Mouse (Mus musculus) megakaryocyte-erythroid progenitor cell, adult 5-6 weeks (primary cell): Measurements from ENCODE around the gene Hist1h2ai. TPM values are rescaled to one million over a fixed set of nuclear protein-coding genes. Genes with fewer than 3 reads are reported as not detected.
"Not testable (repeated sequence)": the region's sequence is repeated elsewhere in the genome, so short reads cannot be mapped to it uniquely, and the experiment has no call there.

Experiments used
- ATAC-seq: replicated peaks from 2 replicates; pipeline ENCODE4 v1.8.0; 2016; ENCODE audit warnings: mild to moderate bottlenecking, inconsistent platforms; ENCODE audit not compliant: severe bottlenecking, poor library complexity, low FRiP score, low TSS enrichment
- total RNA-seq, 2 experiments: library from RNA; stranded (forward) in 1 of 2; stranded (reverse) in 1 of 2; fragments of 200-1000, 215-1000 nt in 1 of 2; fragments of >200 nt in 1 of 2; fragmentation: Nextera tagmentation in 1 of 2; gene quantifications; 2 replicates each; pipeline ENCODE4 v1.2.3; 2014 to 2017

The Hist1h2ai gene
- total RNA-seq (2014; fragmentation: Nextera tagmentation), result 3.0 and 26.7 TPM in 2 replicates
- total RNA-seq (2017), result 582 and 1,238 TPM in 2 replicates

DNA sequence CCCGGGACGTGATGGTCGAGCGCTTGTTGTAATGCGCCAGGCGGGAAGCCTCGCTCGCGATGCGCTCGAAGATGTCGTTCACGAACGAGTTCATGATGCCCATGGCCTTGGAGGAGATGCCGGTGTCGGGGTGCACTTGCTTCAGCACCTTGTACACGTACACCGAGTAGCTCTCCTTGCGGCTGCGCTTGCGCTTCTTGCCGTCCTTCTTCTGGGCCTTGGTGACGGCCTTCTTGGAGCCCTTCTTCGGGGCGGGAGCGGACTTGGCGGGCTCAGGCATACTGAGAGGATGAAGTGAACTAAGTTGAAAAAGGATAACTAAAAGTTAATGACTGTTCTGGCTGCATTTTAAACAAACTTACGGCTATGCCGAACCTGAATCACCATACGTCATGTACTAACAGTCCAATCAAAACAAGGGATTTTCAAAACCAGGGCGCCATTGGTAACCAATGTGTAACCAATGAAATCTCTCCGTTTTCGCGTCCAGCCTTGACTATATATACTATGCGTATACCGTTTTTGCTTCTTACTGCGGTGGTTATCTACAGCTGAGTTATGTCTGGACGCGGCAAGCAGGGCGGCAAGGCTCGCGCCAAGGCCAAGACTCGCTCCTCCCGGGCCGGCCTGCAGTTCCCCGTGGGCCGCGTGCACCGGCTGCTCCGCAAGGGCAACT is at the start of gene Hist1h2ai, which contains the start of gene Hist1h2bl:
Hist1h2ai (plus strand) TSS at position 559 of the 676 bp plus-strand sequence.
Hist1h2bl (minus strand) TSS at position 280 of the 676 bp plus-strand sequence.
- ATAC-seq, result peak; percentile 79

DNA sequence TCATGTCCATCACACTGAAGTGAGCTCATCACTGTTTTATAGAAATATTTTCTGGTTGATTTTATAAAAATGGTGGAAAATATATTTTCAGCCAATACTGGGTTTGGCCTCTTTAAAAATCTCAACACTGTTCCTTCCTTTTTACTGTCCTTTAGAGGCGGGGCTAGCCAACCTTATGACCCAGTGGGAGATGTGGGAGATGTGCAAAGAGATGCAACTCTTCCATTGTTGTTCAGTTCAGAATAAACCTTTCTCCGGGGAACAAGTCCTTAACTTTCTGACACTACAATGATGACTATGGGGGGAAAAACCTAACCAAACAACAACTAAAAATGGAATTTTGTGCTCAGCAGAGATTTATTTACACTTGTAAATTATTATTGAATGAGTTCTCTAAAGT is 38.9 kb upstream of the Hist1h2ai start, which contains the start of gene Olfr1360:
Olfr1360 (minus strand) TSS at position 101 of the 400 bp plus-strand sequence.
- ATAC-seq, result no peak

DNA sequence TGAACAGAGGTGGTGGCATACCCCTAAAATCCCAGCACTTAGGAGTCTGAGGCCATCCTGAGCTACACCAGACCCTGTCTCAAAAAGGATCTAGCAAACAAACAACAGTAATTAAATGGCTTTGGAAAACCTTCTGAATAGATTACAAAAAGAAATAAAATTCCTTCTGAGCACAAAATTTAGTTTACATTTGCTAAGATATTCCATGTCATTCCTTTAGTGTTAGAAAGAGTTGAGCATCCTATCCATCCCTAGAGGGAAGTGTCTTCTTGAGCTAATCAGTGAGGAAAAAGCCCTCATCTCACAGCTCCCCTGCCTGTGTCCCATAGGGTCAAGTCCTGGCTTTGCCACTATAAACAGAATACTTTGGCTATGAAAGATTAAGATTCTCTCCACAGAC is 18.4 kb upstream of the Hist1h2ai start, which contains the start of gene Olfr1359:
Olfr1359 (plus strand) TSS at position 301 of the 400 bp plus-strand sequence.
- ATAC-seq, result no peak

DNA sequence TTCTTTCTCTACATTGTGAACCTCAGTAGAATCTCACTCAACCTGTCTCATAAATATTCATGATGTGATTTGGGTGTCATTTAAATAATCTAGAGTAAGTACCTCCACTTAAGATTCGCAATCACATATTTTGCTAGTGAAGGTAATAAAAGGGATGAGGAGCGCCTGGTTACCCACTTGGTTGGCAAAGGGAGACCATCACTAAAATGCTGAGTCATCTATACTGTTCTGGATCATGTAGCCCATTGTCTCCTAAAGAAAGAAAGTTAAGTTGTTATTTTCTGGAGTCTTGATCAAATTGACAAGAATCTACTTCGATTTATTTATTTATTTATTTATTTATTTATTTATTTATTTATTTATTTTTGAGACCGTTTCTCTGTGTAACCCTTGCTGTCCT is 9.6 kb upstream of the Hist1h2ai start:
- no peak for ATAC-seq

DNA sequence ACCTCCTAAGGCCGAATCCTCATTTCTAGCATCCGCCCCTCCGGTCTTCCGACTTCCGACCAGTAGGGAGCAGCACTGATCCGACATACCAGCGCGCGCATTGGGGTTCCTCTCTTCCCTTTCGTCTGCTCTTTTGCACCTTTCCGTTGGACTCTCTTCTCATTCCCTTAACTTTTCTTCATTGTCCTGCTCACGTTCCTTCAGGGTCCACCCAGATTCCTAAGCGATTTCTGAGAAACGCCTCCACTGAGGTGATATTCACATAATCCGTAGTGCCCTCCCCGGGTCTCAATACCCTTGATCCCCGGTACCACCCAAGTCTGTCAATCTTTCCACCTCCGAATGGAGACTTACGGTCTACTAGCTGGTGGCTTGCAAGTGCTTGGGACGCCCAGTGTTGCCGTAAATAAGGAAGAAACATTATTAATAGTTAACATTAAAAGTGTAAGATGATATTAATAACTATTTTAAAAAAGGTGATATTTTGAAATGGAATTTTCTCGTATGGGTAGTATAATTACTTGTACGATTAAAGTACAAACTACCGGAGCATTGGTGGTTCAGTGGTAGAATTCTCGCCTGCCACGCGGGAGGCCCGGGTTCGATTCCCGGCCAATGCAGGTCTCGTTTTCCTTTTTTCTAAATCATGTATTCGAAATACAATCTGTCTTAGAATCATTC is 6.1 kb upstream of the Hist1h2ai start:
- peak; percentile 80 for ATAC-seq

DNA sequence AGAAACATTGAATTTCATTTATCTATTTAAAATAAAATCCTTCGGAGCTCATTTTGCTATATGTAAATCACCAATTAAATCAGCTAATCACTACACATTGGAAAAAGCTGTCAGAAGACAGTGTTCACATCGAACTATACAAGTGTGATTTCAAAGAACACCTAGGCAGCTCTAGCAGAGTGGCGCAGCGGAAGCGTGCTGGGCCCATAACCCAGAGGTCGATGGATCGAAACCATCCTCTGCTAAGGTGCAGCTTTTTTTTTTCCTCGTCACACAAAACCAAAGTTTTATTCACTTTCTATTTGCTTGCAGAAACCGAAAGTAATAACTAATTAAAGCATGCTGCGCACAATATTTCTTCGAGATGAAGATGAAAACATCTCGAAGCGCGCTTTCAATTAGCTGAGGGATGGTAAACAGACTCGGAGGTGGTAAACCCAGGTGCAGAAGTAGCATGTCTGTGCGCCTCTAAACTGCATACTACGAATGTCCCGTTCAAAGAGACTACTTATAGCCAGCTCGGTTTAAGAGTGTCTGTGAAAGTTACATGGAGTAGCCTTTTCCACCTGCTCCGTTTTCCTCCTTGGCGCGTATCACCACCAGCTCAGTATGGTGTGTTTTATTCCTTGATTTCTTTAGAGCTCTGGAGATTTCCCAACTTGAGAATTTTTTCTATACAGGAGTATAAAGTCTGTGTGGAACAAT is 5.2 kb upstream of the Hist1h2ai start:
- ATAC-seq, result peak; percentile 17; the same call in 1 of the 2 replicates

DNA sequence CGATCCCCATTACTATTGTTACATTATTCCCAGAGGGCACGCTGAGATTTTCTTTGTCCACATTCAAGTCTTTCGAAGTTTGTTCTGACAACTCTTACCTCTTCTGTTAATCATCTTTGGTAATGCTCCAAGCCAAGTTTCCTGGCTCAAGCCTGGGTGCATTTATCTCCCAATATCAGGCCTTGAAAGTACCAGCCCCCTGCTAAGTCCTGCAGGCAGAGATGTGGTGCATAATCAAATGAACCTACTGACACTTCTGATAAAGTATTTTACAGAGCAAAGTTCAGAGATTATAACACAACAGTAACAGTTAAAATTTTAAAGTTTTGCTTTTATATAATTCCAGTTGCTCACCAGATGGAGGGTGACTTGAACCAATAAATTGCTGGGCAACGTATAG is 4.5 kb upstream of the Hist1h2ai start:
- peak; percentile 27 for ATAC-seq

DNA sequence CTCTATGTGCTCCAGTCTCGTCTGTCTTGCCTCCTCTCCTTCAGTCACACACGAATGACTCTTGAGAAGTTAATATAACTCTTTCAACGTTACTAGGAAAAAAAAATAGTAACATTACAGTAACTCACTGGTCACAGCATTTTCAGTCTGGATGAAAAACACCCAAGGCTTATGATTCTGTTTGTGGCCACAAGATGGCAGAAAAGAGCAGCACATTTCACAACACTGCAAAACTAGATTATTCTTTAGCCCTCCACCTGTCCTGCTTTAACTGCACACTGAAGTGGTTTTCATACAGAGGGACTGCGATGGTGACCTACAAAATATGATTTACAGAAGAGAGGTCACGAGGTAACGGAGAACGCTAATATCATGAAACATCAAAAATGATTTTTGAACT is 1.5 kb upstream of the Hist1h2ai start:
- peak; percentile 27 for ATAC-seq

DNA sequence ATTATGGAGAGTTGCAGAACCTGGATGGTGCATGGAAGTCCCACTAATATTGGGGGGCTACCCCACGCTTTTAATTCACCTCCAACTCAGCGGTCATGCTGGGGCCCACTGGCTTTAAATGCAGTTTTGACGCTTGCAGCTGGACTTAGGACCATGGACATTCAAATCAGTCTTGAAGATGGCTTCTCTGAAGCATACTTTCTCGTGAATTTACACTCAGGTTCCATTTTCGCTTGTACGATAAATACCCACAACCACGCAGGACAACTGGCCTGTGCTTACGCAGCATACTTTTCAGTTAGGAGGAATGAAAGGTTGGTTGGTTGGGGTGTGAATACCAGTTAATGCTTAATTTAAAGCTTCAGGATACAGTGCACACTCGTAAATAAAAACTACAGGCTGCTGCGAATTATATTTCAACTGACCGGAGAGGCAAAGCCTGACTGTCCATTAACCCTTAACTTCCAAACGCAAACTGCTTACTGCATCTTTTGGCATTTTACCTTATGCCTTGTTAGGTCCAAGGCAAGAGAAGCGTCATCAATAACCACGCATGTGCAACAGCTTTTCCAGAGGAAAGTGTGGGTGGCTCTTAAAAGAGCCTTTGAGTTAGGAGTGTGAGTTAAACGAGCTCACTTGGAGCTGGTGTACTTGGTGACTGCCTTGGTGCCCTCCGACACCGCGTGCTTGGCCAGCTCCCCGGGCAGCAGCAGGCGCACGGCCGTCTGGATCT is 925 bp upstream of the Hist1h2ai start:
- 0 out of 2 replicates have a peak, but pooled peaks have one; percentile 11 for ATAC-seq

DNA sequence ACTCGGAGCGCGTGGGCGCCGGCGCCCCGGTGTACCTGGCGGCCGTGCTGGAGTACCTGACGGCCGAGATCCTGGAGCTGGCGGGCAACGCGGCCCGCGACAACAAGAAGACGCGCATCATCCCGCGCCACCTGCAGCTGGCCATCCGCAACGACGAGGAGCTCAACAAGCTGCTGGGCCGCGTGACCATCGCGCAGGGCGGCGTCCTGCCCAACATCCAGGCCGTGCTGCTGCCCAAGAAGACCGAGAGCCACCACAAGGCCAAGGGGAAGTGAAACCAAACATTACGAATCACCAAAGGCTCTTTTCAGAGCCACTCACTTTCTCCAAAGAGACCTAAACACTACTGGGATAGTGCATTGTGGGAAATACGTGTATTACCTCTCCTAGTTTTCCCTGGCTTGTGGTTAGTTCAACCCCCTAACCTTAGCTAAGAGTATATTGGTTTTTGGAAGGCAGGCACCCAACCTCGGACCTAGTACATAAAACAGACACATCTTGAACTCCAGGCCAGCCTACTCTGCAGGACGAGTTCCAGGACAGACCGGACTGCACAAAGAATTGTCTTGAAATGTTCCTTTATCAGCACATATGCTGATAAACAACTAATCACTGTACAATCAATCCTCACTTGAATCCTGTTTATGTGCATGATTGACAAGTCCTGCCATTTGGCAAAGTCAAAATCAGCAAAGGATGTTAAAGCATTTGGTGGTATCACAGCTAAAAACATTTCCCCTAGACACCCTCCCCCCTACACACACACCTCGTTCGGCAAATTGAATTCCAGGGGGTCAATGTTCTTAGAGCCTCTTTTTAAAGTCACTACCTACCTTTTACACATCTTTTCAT is 544 bp downstream of the Hist1h2ai start:
- peak; percentile 19 for ATAC-seq

DNA sequence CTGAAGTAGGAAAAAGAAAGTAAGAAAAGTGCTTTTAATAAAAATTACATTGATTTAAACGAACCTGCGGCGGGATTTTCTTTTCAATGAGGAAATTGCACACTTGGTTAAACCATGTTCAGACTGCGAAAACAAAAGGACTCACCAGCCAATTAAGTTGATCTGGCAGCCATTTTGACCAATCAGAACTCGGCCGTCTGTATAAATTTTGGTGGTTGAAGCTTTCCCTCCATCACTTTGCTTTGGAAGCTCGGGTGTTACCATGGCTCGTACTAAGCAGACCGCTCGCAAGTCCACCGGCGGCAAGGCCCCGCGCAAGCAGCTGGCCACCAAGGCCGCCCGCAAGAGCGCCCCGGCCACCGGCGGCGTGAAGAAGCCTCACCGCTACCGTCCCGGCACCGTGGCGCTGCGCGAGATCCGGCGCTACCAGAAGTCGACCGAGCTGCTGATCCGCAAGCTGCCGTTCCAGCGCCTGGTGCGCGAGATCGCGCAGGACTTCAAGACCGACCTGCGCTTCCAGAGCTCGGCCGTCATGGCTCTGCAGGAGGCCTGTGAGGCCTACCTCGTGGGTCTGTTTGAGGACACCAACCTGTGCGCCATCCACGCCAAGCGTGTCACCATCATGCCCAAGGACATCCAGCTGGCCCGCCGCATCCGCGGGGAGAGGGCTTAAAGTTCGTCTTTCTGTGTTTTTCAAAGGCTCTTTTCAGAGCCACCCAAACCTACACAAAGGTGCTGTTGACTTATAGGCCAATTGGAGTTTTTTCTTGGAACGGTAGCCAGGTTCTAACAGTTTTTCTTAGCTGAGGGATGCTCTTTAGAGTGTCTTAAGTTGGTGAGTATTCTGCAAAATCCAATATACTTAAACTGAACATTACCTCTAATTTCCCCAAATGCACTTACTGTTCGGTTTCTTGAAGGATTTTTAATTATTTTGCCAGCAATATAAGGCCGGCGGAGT is 1.5 kb downstream of the Hist1h2ai start, which contains the start of gene Hist1h3h:
Hist1h3h (plus strand) TSS at position 263 of the 961 bp plus-strand sequence.
- peak; percentile 35 for ATAC-seq

DNA sequence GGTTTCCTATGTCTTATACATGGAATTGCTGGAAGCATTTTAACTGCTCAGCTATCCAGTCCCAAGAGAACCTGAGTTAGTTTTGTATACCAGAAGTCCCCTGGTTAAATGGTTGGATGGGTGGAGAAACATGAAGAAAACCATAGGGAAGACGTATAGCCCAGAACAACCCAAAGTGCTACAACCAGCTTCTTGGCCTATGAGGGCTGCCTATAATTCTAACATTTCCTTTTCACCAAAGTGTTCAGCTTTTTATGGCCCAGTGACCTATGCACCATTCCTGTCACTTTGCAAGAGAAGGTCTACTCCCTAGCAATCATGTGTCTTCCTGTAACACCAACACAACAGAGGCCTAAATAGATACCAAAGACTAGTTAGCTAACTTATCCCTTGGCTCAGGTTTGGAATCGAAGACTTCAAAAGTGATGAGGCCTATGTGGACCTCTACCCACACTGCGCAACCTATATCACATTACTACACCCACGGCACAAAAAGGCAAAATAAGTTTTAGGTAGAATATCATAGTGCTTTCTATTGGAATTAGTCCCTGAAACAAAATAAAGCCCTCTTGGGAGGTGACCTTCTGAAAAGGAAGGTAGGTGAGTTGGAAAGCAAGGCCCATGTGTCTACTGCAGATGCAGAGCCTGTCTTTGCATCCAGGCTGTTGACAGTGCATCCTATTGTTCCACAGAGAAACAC is 2.3 kb downstream of the Hist1h2ai start:
- no peak for ATAC-seq

DNA sequence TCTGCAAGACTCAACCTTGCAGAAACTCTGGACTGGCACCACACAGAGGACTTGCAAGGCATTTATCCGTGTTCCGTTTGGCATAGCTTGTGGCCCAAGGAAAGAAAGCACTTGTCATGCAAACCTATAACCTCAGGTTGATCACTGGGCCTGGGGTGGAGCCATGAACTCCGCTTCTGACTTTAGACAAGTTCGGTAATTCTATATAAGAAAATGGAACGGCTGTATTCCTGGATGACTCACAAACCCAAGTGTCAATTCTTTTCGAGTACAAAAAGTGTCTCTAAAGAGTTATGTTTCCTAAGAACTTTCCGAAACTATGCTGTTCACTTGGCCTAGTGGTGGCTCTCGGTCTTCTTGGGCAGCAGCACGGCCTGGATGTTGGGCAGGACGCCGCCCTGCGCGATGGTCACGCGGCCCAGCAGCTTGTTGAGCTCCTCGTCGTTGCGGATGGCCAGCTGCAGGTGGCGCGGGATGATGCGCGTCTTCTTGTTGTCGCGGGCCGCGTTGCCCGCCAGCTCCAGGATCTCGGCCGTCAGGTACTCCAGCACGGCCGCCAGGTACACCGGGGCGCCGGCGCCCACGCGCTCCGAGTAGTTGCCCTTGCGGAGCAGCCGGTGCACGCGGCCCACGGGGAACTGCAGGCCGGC is 5.0 kb downstream of the Hist1h2ai start:
- not testable (repeated sequence) for ATAC-seq

DNA sequence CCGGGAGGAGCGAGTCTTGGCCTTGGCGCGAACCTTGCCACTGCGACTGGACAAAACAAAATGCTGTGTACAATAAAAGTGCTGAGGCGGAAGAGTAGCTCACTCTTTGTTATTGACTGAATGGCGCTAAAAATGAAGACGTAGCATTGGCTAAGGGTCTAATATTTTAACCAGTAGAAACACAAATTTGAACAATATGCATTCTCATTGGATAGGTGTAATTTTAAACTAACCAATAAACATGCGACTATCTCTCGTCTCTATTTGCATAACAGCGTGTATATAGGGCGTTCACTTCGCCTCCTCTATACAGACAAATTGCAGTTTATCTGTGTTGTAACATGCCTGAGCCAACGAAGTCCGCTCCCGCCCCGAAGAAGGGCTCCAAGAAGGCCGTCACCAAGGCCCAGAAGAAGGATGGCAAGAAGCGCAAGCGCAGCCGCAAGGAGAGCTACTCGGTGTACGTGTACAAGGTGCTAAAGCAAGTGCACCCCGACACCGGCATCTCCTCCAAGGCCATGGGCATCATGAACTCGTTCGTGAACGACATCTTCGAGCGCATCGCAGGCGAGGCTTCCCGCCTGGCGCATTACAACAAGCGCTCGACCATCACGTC is 5.6 kb downstream of the Hist1h2ai start, which contains the start of gene Hist1h2bm:
Hist1h2bm (plus strand) TSS at position 288 of the 616 bp plus-strand sequence.
- peak; percentile 91 for ATAC-seq

DNA sequence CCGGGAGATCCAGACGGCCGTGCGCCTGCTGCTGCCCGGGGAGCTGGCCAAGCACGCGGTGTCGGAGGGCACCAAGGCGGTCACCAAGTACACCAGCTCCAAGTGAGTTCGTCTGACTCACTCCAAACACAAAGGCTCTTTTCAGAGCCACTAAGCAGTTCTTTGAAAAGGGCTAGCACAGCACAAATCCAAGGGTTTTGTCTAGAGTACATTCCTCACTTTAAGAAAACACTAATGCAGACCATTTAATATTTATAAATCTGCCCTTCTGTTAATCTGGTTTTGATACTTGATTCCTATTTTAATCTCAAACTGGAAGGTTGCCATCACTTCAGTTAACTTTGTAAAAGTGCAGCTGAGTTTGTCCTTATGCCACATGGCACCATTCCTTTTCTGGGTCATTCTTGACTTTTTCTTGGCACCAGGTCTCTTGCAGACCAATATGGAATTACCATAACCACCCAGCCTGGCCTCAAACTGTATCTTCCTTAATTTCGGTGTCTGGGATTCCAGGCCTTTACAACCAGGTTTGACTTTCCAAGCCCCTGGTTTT is 6.2 kb downstream of the Hist1h2ai start:
- peak; percentile 39 for ATAC-seq
